Mouse (Mus musculus): ENCODE data around the gene Gde1. TPM values are rescaled to one million over a fixed set of nuclear protein-coding genes. Genes with fewer than 3 reads are reported as not detected.

The Gde1 gene
- polyA plus RNA-seq, 1 experiment from 2014 or later, result 148 TPM

DNA sequence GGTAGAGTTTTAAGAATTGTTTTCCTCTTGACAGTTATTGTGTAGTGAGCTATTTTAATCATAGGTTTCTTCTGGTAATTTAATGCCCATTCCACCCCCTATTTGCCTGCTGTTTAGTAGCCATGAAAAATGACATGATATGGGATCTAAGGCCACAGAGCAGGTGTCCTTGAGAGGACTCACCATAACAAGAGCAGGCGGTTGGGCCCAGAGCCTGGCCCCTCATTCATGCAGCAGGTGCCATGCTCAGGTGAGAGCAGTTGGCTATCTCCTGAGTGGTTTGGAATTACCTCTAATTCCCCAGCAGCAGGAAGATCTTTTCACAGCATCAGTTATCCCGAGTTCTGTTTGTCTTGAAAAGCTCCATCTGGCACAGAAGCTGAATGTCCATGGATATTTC is 19.9 kb upstream of the Gde1 start:
- Histone ChIP-seq H3K4me1 (replicated peaks; ENCODE audit: insufficient read depth, low read length) (no peaks in the 10 kb centered on the region), H3K27ac (no peak overlapping the region), H3K4me3 (replicated peaks; ENCODE audit: low read depth, low read length) (no peak overlapping the region), H3K9me3 (replicated peaks; ENCODE audit: low read length) (no peaks in the 10 kb centered on the region), H3K4me2 (ENCODE audit: low read length) (no peak overlapping the region), H3K36me3 (ENCODE audit: insufficient read depth, low read length) (peaks cover 26% of the 10 kb centered on the region; the same call in 1 of the 2 replicates), H3K9ac (ENCODE audit: low read depth, low read length) (no peak overlapping the region), H3K27me3 (ENCODE audit: insufficient read depth, low read length) (no peaks in the 10 kb centered on the region)
- TF ChIP-seq CTCF (IDR thresholded peaks at IDR 0.05; ENCODE audit: low read depth), result no peak
- no peak for DNase-seq (ENCODE audit: low spot score)
- WGBS, result 84% methylated on average over 2 of the region's 2 CpGs
- ATAC-seq (replicated peaks; ENCODE audit: low FRiP score, low read depth), result no peak

- Histone ChIP-seq H3K27me3 (ENCODE audit: insufficient read depth, low read length) (no peaks in the 10 kb centered on the region), H3K4me3 (replicated peaks; ENCODE audit: low read depth, low read length) (no peak overlapping the region), H3K9ac (ENCODE audit: low read depth, low read length) (no peak overlapping the region), H3K4me2 (ENCODE audit: low read length) (no peak overlapping the region), H3K9me3 (replicated peaks; ENCODE audit: low read length) (no peaks in the 10 kb centered on the region), H3K36me3 (ENCODE audit: insufficient read depth, low read length) (0 out of 2 replicates have a peak, but pooled peaks cover 20% of the 10 kb centered on the region), H3K4me1 (replicated peaks; ENCODE audit: insufficient read depth, low read length) (no peaks in the 10 kb centered on the region), H3K27ac (no peak overlapping the region)
- ATAC-seq (replicated peaks; ENCODE audit: low FRiP score, low read depth) (no peak), DNase-seq (ENCODE audit: low spot score) (no peak)
- no peak for TF ChIP-seq CTCF (IDR thresholded peaks at IDR 0.05; ENCODE audit: low read depth)
- 87% methylated on average over 9 of the region's 9 CpGs for WGBS
Measured at GRCm38 (mm10) chr7:118723927-118724326, 18.3 kb upstream of the Gde1 start.

- no peak overlapping the region for H3K4me2 ChIP-seq (ENCODE audit: low read length)
- no peak overlapping the region for H3K4me3 ChIP-seq (replicated peaks; ENCODE audit: low read depth, low read length)
- no peak for TF ChIP-seq CTCF (IDR thresholded peaks at IDR 0.05; ENCODE audit: low read depth)
- no peak overlapping the region for H3K27ac ChIP-seq
- H3K9ac ChIP-seq (ENCODE audit: low read depth, low read length), result no peak overlapping the region
- 93% methylated on average over 4 of the region's 4 CpGs for WGBS
- H3K9me3 ChIP-seq (replicated peaks; ENCODE audit: low read length), result no peaks in the 10 kb centered on the region
- H3K4me1 ChIP-seq (replicated peaks; ENCODE audit: insufficient read depth, low read length), result no peaks in the 10 kb centered on the region
- H3K36me3 ChIP-seq (ENCODE audit: insufficient read depth, low read length), result peaks cover 12% of the 10 kb centered on the region; the same call in 1 of the 2 replicates
- no peaks in the 10 kb centered on the region for H3K27me3 ChIP-seq (ENCODE audit: insufficient read depth, low read length)
- ATAC-seq (replicated peaks; ENCODE audit: low FRiP score, low read depth), result no peak
- no peak for DNase-seq (ENCODE audit: low spot score)
Measured at GRCm38 (mm10) chr7:118718066-118718465, 12.5 kb upstream of the Gde1 start.

GRCm38 (mm10) chr7:118714873-118715272 is 9.3 kb upstream of the Gde1 start:
- Histone ChIP-seq H3K27me3 (ENCODE audit: insufficient read depth, low read length) (no peaks in the 10 kb centered on the region), H3K9me3 (replicated peaks; ENCODE audit: low read length) (no peaks in the 10 kb centered on the region), H3K9ac (ENCODE audit: low read depth, low read length) (no peak overlapping the region), H3K4me2 (ENCODE audit: low read length) (no peak overlapping the region), H3K36me3 (ENCODE audit: insufficient read depth, low read length) (peaks cover 5% of the 10 kb centered on the region; the same call in 1 of the 2 replicates), H3K27ac (no peak overlapping the region), H3K4me3 (replicated peaks; ENCODE audit: low read depth, low read length) (no peak overlapping the region), H3K4me1 (replicated peaks; ENCODE audit: insufficient read depth, low read length) (no peaks in the 10 kb centered on the region)
- ATAC-seq (replicated peaks; ENCODE audit: low FRiP score, low read depth) (no peak), DNase-seq (ENCODE audit: low spot score) (no peak)
- TF ChIP-seq CTCF (IDR thresholded peaks at IDR 0.05; ENCODE audit: low read depth), result no peak
- 94% methylated on average over 1 of the region's 1 CpGs for WGBS

DNA sequence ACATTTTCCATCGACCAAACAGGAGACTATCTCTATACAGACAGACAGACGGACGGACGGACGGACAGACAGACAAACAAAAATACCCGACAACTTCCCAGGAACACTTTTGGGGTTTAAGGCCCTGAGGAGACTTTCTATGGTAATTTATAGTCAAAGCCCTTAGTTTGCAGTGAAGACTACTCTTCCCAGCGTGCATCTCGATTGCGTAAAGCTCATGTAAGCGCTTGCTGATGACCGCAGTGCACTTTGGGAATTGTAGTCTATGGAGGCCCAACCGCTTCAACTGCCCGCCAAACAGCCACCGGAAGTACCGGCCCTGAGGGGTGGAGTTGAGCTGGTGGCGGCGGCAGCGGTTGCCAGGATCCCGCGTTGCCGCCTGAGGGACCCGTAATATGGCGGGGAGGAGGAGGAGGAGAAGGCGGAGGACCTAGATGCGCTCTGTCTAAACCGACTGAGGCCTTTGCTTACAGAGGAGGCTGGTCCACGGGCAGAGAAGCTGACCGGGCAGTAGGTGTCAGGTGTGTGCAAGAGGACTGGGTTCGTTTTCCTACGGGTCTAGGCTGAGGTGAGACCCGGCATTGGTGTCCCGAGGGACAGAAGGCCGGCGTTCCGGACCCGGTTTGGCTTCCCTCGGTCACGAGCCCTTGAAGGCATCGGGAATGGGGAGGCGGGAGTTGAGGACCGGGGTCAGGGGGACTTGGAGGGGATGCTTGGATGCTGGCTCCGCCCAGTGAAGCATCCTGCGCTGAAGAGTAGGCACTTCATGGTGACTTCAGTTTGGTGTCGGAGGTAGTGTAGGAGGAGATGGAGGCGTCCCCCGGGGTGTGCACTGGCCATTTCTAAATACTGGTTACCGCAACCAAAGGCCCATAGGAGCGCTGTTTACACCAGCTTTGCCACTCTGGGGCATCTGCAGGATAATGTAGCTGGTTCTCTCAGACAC is 6.9 kb upstream of the Gde1 start, which contains the start of gene Ccp110:
Gene Ccp110 (plus strand): TSS at position 325 of the 946 bp plus-strand sequence.
- peak within 1 kb of the TSS; percentile 84 for H3K4me3 ChIP-seq (replicated peaks; ENCODE audit: low read depth, low read length)
- DNase-seq (ENCODE audit: low spot score), result peak; percentile 98
- no peaks in the 10 kb centered on the region for H3K9me3 ChIP-seq (replicated peaks; ENCODE audit: low read length)
- H3K27ac ChIP-seq, result peak within 1 kb of the TSS; percentile 47; the same call in 1 of the 2 replicates
- peak; percentile 95 for ATAC-seq (replicated peaks; ENCODE audit: low FRiP score, low read depth)
- no peaks in the 10 kb centered on the region for H3K27me3 ChIP-seq (ENCODE audit: insufficient read depth, low read length)
- peak within 1 kb of the TSS; percentile 62 for H3K9ac ChIP-seq (ENCODE audit: low read depth, low read length)
- under 1% methylated on average over 48 of the region's 48 CpGs for WGBS
- peak; percentile 30 for TF ChIP-seq CTCF (IDR thresholded peaks at IDR 0.05; ENCODE audit: low read depth)
- H3K4me2 ChIP-seq (ENCODE audit: low read length), result peak within 1 kb of the TSS; percentile 92
- no peaks in the 10 kb centered on the region for H3K4me1 ChIP-seq (replicated peaks; ENCODE audit: insufficient read depth, low read length)
- no peaks in the 10 kb centered on the region; the same call in 1 of the 2 replicates for H3K36me3 ChIP-seq (ENCODE audit: insufficient read depth, low read length)

GRCm38 (mm10) chr7:118710776-118711175 is 5.2 kb upstream of the Gde1 start:
- Histone ChIP-seq H3K27me3 (ENCODE audit: insufficient read depth, low read length) (no peaks in the 10 kb centered on the region), H3K9me3 (replicated peaks; ENCODE audit: low read length) (no peaks in the 10 kb centered on the region), H3K4me3 (replicated peaks; ENCODE audit: low read depth, low read length) (no peak overlapping the region), H3K27ac (no peak overlapping the region), H3K4me1 (replicated peaks; ENCODE audit: insufficient read depth, low read length) (no peaks in the 10 kb centered on the region), H3K9ac (ENCODE audit: low read depth, low read length) (no peak overlapping the region), H3K4me2 (ENCODE audit: low read length) (no peak overlapping the region), H3K36me3 (ENCODE audit: insufficient read depth, low read length) (no peaks in the 10 kb centered on the region; the same call in 1 of the 2 replicates)
- 74% methylated on average over 5 of the region's 5 CpGs for WGBS
- no peak for TF ChIP-seq CTCF (IDR thresholded peaks at IDR 0.05; ENCODE audit: low read depth)
- DNase-seq (ENCODE audit: low spot score) (no peak), ATAC-seq (replicated peaks; ENCODE audit: low FRiP score, low read depth) (no peak)

All from kidney, postnatal 0 days (tissue).